Mouse (Mus musculus) CD4-positive, CD25-positive, alpha-beta regulatory T cell, adult 9 weeks (primary cell): ENCODE measurements around the gene Afp. TPM values are rescaled to one million over a fixed set of nuclear protein-coding genes. Genes with fewer than 3 reads are reported as not detected.

ENCODE experiments used
- polyA plus RNA-seq: library from polyadenylated mRNA; unstranded; fragments of 100-300 nt; shearing (Covaris generic); gene quantifications from one replicate; pipeline ENCODE4 v1.2.1, GENCODE M21; 2017

Gene Afp
- polyA plus RNA-seq: 12.0 TPM

GRCm38 (mm10) chr5:90490518-90490917, at the start of gene Afp:
Afp (plus strand) TSS chr5:90490737.

GRCm38 (mm10) chr5:90460619-90461018, 29.9 kb upstream of the Afp start, which contains the start of gene Alb:
Alb (plus strand) TSS chr5:90460897.

GRCm38 (mm10) chr5:90518356-90519100, 28.0 kb downstream of the Afp start, which contains the start of gene Afm:
Afm (plus strand) TSS chr5:90518932.

Other genes with a start within 250 kb of the Afp start
- 27.3 TPM for gene Ankrd17, start 124.2 kb upstream of the Afp start, polyA plus RNA-seq
- 0.93 TPM for gene Gm9958, start 123.5 kb upstream of the Afp start, polyA plus RNA-seq
- not detected for gene Alb, start 29.8 kb upstream of the Afp start, polyA plus RNA-seq
- gene Afm, start 28.2 kb downstream of the Afp start, polyA plus RNA-seq: 0.87 TPM
- gene 5830473C10Rik, start 70.4 kb downstream of the Afp start, polyA plus RNA-seq: not detected
- 1.7 TPM for gene Rassf6, start 149.9 kb downstream of the Afp start, polyA plus RNA-seq